Mouse (Mus musculus) embryonic facial prominence, embryonic 14.5 days (tissue): Measurements from ENCODE around the gene Klf6. TPM values are rescaled to one million over a fixed set of nuclear protein-coding genes. Genes with fewer than 3 reads are reported as not detected.

Source experiments
- ATAC-seq: fragments of 200-750 bp; cut with Nextera tagmentation; 2 replicates; pipeline ENCODE4 v1.8.0; 2017; ENCODE audit warnings: low read depth, moderate number of reproducible peaks, moderate TSS enrichment
- DNase-seq: peaks from one replicate; pipeline ENCODE4 v3.0.0-alpha.2; 2015; ENCODE audit warnings: low spot score
- H3K27ac ChIP-seq: fragments of 300-500 bp; sonication (generic); replicated peaks from 2 replicates; pipeline ENCODE4 v1.5.1; 2014; ENCODE audit warnings: low read depth, mild to moderate bottlenecking, low read length, moderate library complexity
- H3K27me3 ChIP-seq: fragments of 300-500 bp; sonication (generic); replicated peaks from 2 replicates; pipeline ENCODE4 v1.6.1; 2014; ENCODE audit warnings: low read length; ENCODE audit not compliant: control insufficient read depth, insufficient read depth
- H3K36me3 ChIP-seq: fragments of 300-500 bp; sonication (generic); 2 replicates; pipeline ENCODE4 v1.6.1; 2014; ENCODE audit warnings: low read length, mixed read lengths; ENCODE audit not compliant: control insufficient read depth, insufficient read depth
- H3K4me1 ChIP-seq: fragments of 300-500 bp; sonication (generic); 2 replicates; pipeline ENCODE4 v1.6.1; 2014; ENCODE audit warnings: antibody characterized with exemption, low read length; ENCODE audit not compliant: control insufficient read depth, insufficient read depth
- H3K4me2 ChIP-seq: fragments of 300-500 bp; sonication (generic); 2 replicates; pipeline ENCODE4 v1.6.1; 2014; ENCODE audit warnings: low read depth, mild to moderate bottlenecking, low read length, moderate library complexity, mixed read lengths
- H3K4me3 ChIP-seq: fragments of 300-500 bp; sonication (generic); 2 replicates; pipeline ENCODE4 v1.5.1; 2014; ENCODE audit warnings: low read depth, mild to moderate bottlenecking, low read length
- H3K9ac ChIP-seq: fragments of 300-500 bp; sonication (generic); 2 replicates; pipeline ENCODE4 v1.6.1; 2014; ENCODE audit warnings: low read depth, mild to moderate bottlenecking, low read length, moderate library complexity, mixed read lengths
- H3K9me3 ChIP-seq: fragments of 300-500 bp; sonication (generic); 2 replicates; pipeline ENCODE4 v1.6.1; 2016; ENCODE audit warnings: low read length; ENCODE audit not compliant: control insufficient read depth
- WGBS: fragments of 180-500 bp; shearing (Covaris S2); extraction: QIAGEN DNeasy Blood & Tissue Kit; methylation state at CpG from one replicate; pipeline ENCODE4 v1.1.7; 2014; 5-methylcytosine and 5-hydroxymethylcytosine counted together
- microRNA-seq: library from miRNA; unstranded; fragments of <30 nt; microRNA quantifications from one replicate; pipeline ENCODE4, GENCODE M21; 2016; ENCODE audit warnings: borderline number of aligned reads
- polyA plus RNA-seq: library from polyadenylated mRNA; unstranded; fragments of >200 nt; fragmentation: Nextera tagmentation; extraction: Ambion mirVana; gene quantifications from 2 replicates; pipeline ENCODE4 v1.2.1, GENCODE M21; 2014

Klf6 gene
- polyA plus RNA-seq, 1 experiment from 2014 or later = 86.1 TPM

- Histone ChIP-seq H3K4me3 (no peak overlapping the region), H3K9ac (no peak overlapping the region), H3K4me2 (no peak overlapping the region), H3K36me3 (no peaks in the 10 kb centered on the region), H3K9me3 (no peaks in the 10 kb centered on the region), H3K4me1 (peaks cover 2% of the 10 kb centered on the region; the same call in 1 of the 2 replicates), H3K27me3 (no peaks in the 10 kb centered on the region), H3K27ac (no peak overlapping the region)
- ATAC-seq (no peak), DNase-seq (no peak)
- WGBS = 86% methylated on average over 1 of the region's 1 CpGs
Measured at GRCm38 (mm10) chr13:5899021-5899420, 37.7 kb downstream of the Klf6 start.

DNA sequence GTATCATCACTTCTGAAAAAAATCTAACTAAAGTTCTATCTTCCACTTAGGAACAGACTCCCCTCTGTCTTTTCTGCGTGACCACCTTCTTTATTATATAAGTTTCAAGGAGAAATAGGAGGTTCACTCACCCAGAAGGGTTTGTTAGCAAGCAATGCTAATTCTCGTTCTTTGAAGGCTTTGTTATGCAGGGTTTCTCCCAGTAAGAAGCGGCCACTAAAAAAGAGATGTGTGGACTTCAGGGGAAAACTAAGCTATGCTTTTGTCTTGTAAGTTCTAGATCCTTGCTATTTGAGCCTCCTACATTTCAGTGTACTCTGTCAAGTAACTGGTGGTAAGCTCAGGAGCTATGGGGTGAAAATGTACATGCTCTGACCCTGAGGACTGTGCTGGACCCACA, 38.4 kb downstream of the Klf6 start:
- Histone ChIP-seq H3K4me1 (peaks cover 2% of the 10 kb centered on the region; the same call in 1 of the 2 replicates), H3K9me3 (no peaks in the 10 kb centered on the region), H3K4me3 (no peak overlapping the region), H3K36me3 (no peaks in the 10 kb centered on the region), H3K4me2 (no peak overlapping the region), H3K9ac (no peak overlapping the region), H3K27me3 (no peaks in the 10 kb centered on the region), H3K27ac (no peak overlapping the region)
- 75% methylated on average over 3 of the region's 3 CpGs for WGBS
- DNase-seq (no peak), ATAC-seq (no peak)

DNA sequence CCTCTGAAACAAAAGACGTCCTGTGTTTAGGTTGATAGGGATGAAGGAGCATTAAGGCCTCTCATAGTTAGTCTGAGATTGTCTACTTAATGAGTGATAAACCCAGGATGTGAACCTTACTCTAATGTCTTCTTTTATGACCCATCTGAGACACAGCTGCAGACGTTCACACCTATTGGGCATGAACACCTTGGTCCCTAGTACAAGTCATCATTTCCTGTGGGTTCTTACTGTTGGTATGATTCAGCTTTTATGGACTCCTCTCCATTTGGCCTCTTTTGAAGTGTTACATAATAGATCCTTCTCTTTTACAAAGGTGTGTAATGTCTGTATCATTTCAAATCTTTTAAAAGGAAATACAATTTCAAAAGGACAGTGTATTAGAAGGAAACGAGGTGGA, 51.9 kb downstream of the Klf6 start:
- no peak for ATAC-seq
- WGBS = 68% methylated on average over 3 of the region's 3 CpGs
- no peaks in the 10 kb centered on the region for H3K4me1 ChIP-seq

GRCm38 (mm10) chr13:5917360-5917759, 56.1 kb downstream of the Klf6 start:
- Histone ChIP-seq H3K4me1 (no peaks in the 10 kb centered on the region), H3K4me2 (no peak overlapping the region), H3K27me3 (no peaks in the 10 kb centered on the region), H3K9me3 (no peaks in the 10 kb centered on the region), H3K27ac (no peak overlapping the region), H3K9ac (no peak overlapping the region), H3K36me3 (no peaks in the 10 kb centered on the region), H3K4me3 (no peak overlapping the region)
- no peak for ATAC-seq
- no peak for DNase-seq

More for the DNA sequence above, 51.9 kb downstream of the Klf6 start:
- H3K9me3 ChIP-seq = no peaks in the 10 kb centered on the region
- H3K27ac ChIP-seq = no peak overlapping the region
- no peaks in the 10 kb centered on the region for H3K36me3 ChIP-seq
- no peaks in the 10 kb centered on the region for H3K27me3 ChIP-seq
- no peak overlapping the region for H3K4me2 ChIP-seq
- no peak overlapping the region for H3K9ac ChIP-seq
- no peak overlapping the region for H3K4me3 ChIP-seq
- DNase-seq = no peak

GRCm38 (mm10) chr13:5919966-5920365, 58.7 kb downstream of the Klf6 start:
- Histone ChIP-seq H3K9me3 (no peaks in the 10 kb centered on the region), H3K36me3 (no peaks in the 10 kb centered on the region), H3K4me3 (no peak overlapping the region), H3K9ac (no peak overlapping the region), H3K27ac (no peak overlapping the region), H3K4me2 (no peak overlapping the region), H3K4me1 (no peaks in the 10 kb centered on the region), H3K27me3 (no peaks in the 10 kb centered on the region)
- DNase-seq = no peak
- ATAC-seq = no peak
- WGBS = 90% methylated on average over 4 of the region's 4 CpGs

Small RNAs within 50 kb of the gene (microRNA-seq; reads per million reads assigned to microRNA genes)
- not detected for gene Gm26043
